ENCODE assay signal across 14 mouse cellular contexts in the genomic region with DNA sequence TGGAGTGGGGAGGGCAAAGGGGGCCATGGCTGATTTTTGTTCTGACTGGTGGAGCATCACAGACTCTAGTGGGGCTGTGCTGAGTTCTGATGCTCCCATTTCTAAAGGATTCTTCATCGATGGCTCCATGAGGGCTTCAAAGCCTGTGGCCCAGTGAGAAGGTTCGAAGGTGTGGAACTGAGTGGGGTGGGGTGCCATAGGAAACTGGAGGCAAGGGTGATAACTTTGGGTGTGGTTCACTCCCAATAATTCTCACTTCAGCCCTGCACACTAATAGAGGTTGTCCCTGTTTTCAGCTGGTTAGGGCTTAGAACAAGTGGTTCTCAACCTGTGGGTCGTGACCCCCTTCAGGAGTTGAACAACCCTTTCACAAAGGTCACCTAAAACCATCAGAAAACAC. TPM values are rescaled to one million over a fixed set of nuclear protein-coding genes. Genes with fewer than 3 reads are reported as not detected.
"Had no signal": no experiment of that assay in that cellular context is flagged by ENCODE, and none has a peak within 500 bp of the region (broad histone marks: within the 10 kb centered on the region; RNA-seq: fewer than 3 reads in every experiment).

No protein-coding gene starts in this region.

- H3K4me3 ChIP-seq: limb, embryonic 15.5 days; midbrain, embryonic 15.5 days; neural tube, embryonic 13.5 days had no signal

- H3K9me3 ChIP-seq: limb, embryonic 15.5 days; megakaryocyte, embryonic 14.5 days; midbrain, embryonic 15.5 days; neural tube, embryonic 13.5 days had no signal

- H3K27ac ChIP-seq: limb, embryonic 15.5 days; macrophage; midbrain, embryonic 15.5 days; neural tube, embryonic 13.5 days had no signal

- H3K27me3 ChIP-seq: limb, embryonic 15.5 days; megakaryocyte, embryonic 14.5 days; midbrain, embryonic 15.5 days; neural tube, embryonic 13.5 days had no signal

- H3K4me1 ChIP-seq: midbrain, embryonic 15.5 days; neural tube, embryonic 13.5 days had no signal

- H3K9ac ChIP-seq: limb, embryonic 15.5 days; lung, embryonic 14.5 days; midbrain, embryonic 15.5 days; neural tube, embryonic 13.5 days had no signal

- H3K4me2 ChIP-seq: limb, embryonic 15.5 days; lung, embryonic 14.5 days; midbrain, embryonic 11.5 days; midbrain, embryonic 15.5 days; neural tube, embryonic 13.5 days had no signal

- ATAC-seq: intestine, postnatal 0 days; midbrain, embryonic 15.5 days had no signal

- H3K36me3 ChIP-seq: midbrain, embryonic 15.5 days had no signal

- DNase-seq: kidney, adult 8-10 months; layer of hippocampus, adult 9-11 months; layer of hippocampus, postnatal 36 days; lung, embryonic 14.5 days; lung, postnatal 14 days; right cerebral cortex, postnatal 25 days; thymus, postnatal 14 days had no signal

RNA-seq across cellular contexts. Expression of a gene that starts 36.0 kb away (rescaled TPM):
- polyA plus RNA-seq: macrophage had no signal
